Comparison of ENCODE assay signal across 24 mouse cellular contexts in genomic region chr1:150872105-150872504, GRCm38 (mm10).
DNase-seq lines count a peak whose midpoint lies in the region; ATAC-seq and TF ChIP-seq lines count a peak whose summit lies in the region.
"Had no signal": no experiment of that assay in that cellular context is flagged by ENCODE, and none has a peak within 500 bp of the region (broad histone marks: within the 10 kb centered on the region; RNA-seq: fewer than 3 reads in every experiment).

No protein-coding gene starts in this region.

- H3K4me2 ChIP-seq in heart, postnatal 0 days (ENCODE audit: low read depth, low read length) = no peak overlapping the region
- no peak overlapping the region for H3K4me2 ChIP-seq in lung, embryonic 14.5 days
- H3K4me2 ChIP-seq in lung, postnatal 0 days (replicated peaks; ENCODE audit: low read depth, low read length) = no peak overlapping the region
- H3K4me2 ChIP-seq: embryonic facial prominence, embryonic 12.5 days; forebrain, embryonic 13.5 days; forebrain, embryonic 15.5 days had no signal

- H3K4me3 ChIP-seq in heart, postnatal 0 days (ENCODE audit: low read depth, low read length) = no peak overlapping the region
- H3K4me3 ChIP-seq in heart, adult 2 months = no peak overlapping the region
- H3K4me3 ChIP-seq in lung, embryonic 14.5 days (ENCODE audit: low read depth, low read length) = no peak overlapping the region
- H3K4me3 ChIP-seq in lung, postnatal 0 days (ENCODE audit: low read depth, low read length) = no peak overlapping the region
- H3K4me3 ChIP-seq: embryonic facial prominence, embryonic 10.5 days; embryonic facial prominence, embryonic 12.5 days; forebrain, embryonic 13.5 days; forebrain, embryonic 15.5 days had no signal

- intact Hi-C loops in heart, adult 2 months (cut with DNase I) = loop anchor here (5.0 kb wide), 1 partner anchor 45 kb away; no protein-coding TSS in a partner anchor

- no peak for ATAC-seq in heart, postnatal 0 days (ENCODE audit: insufficient read depth, low read depth)
- no peak for ATAC-seq in lung, embryonic 14.5 days (ENCODE audit: insufficient read depth)
- no peak for ATAC-seq in lung, postnatal 0 days
- ATAC-seq: activated CD4-positive, CD25-positive, alpha-beta regulatory T cell, adult 4 months; CD4-positive, CD25-positive, alpha-beta regulatory T cell, adult 4 months; forebrain, embryonic 13.5 days; forebrain, embryonic 15.5 days; Patski had no signal

- TF ChIP-seq POLR2A in heart, adult 2 months (IDR thresholded peaks at IDR 0.05; ENCODE audit: insufficient read depth, low read depth, low read length) = no peak

- H3K36me3 ChIP-seq in heart, postnatal 0 days (replicated peaks; ENCODE audit: control insufficient read depth, insufficient read depth, low read length) = peaks cover 4% of the 10 kb centered on the region; the same call in 1 of the 2 replicates
- H3K36me3 ChIP-seq in heart, adult 2 months (ENCODE audit: control insufficient read depth, insufficient read depth, low read length) = peaks cover 4% of the 10 kb centered on the region
- H3K36me3 ChIP-seq in lung, embryonic 14.5 days (ENCODE audit: insufficient read depth) = no peaks in the 10 kb centered on the region
- no peaks in the 10 kb centered on the region for H3K36me3 ChIP-seq in lung, postnatal 0 days (ENCODE audit: insufficient read depth, low read length)
- H3K36me3 ChIP-seq: embryonic facial prominence, embryonic 10.5 days; embryonic facial prominence, embryonic 12.5 days; forebrain, embryonic 15.5 days; G1E had no signal

- no peak overlapping the region for H3K9ac ChIP-seq in heart, postnatal 0 days (replicated peaks; ENCODE audit: low read depth, low read length)
- no peak overlapping the region for H3K9ac ChIP-seq in heart, adult 2 months (ENCODE audit: low read depth, low read length)
- H3K9ac ChIP-seq in lung, embryonic 14.5 days = no peak overlapping the region
- H3K9ac ChIP-seq in lung, postnatal 0 days (replicated peaks; ENCODE audit: low read depth) = no peak overlapping the region
- H3K9ac ChIP-seq: embryonic facial prominence, embryonic 12.5 days; forebrain, embryonic 13.5 days; forebrain, embryonic 15.5 days had no signal

- TF ChIP-seq CTCF in heart, postnatal 0 days (IDR thresholded peaks at IDR 0.05; ENCODE audit: low read depth) = no peak
- no peak for TF ChIP-seq CTCF in heart, adult 2 months (IDR thresholded peaks at IDR 0.05)
- no peak for TF ChIP-seq CTCF in lung, embryonic 14.5 days (IDR thresholded peaks at IDR 0.05; ENCODE audit: low read depth)
- no peak for TF ChIP-seq CTCF in lung, postnatal 0 days (IDR thresholded peaks at IDR 0.05)

- peak; percentile 5 for DNase-seq in heart, postnatal 0 days (ENCODE audit: low spot score)
- DNase-seq in heart, adult 2 months = no peak
- peak; percentile 42 for DNase-seq in lung, embryonic 14.5 days
- no peak for DNase-seq in lung, postnatal 4 days
- no peak for DNase-seq in lung, postnatal 0 days (ENCODE audit: low spot score)
- no peak for DNase-seq in lung, postnatal 10 days
- DNase-seq: adrenal gland, adult 8-10 months; adrenal gland, postnatal 14 days; adrenal gland, postnatal 36 days; B cell, adult 2 months; cerebellum, adult 11-12 months; cerebellum, adult 2 months; cerebellum, adult 9-10 months; cerebellum, postnatal 10 days; cerebellum, postnatal 25 days had no signal

- 0 out of 2 replicates have a peak overlapping the region, but pooled peaks have one; percentile 11 for H3K27ac ChIP-seq in heart, postnatal 0 days (ENCODE audit: low read depth)
- no peak overlapping the region for H3K27ac ChIP-seq in heart, adult 2 months
- H3K27ac ChIP-seq in lung, embryonic 14.5 days (ENCODE audit: low read depth) = no peak overlapping the region
- 0 out of 2 replicates have a peak overlapping the region, but pooled peaks have one; percentile 51 for H3K27ac ChIP-seq in lung, postnatal 0 days (ENCODE audit: low read length)
- H3K27ac ChIP-seq: embryonic facial prominence, embryonic 10.5 days; embryonic facial prominence, embryonic 12.5 days; forebrain, embryonic 13.5 days; forebrain, embryonic 15.5 days had no signal

- TF ChIP-seq EP300 in heart, postnatal 0 days (IDR thresholded peaks at IDR 0.05; ENCODE audit: low read depth) = no peak
- no peak for TF ChIP-seq EP300 in heart, adult 2 months (IDR thresholded peaks at IDR 0.05; ENCODE audit: insufficient read depth, low read depth, low read length)
- TF ChIP-seq EP300 in lung, postnatal 0 days (IDR thresholded peaks at IDR 0.05) = no peak

- no peaks in the 10 kb centered on the region for H3K27me3 ChIP-seq in heart, postnatal 0 days (ENCODE audit: control insufficient read depth, insufficient read depth, low read length)
- no peaks in the 10 kb centered on the region for H3K27me3 ChIP-seq in heart, adult 2 months (ENCODE audit: control insufficient read depth, insufficient read depth, low read length)
- H3K27me3 ChIP-seq in lung, embryonic 14.5 days (ENCODE audit: insufficient read depth, low read length) = no peaks in the 10 kb centered on the region
- H3K27me3 ChIP-seq in lung, postnatal 0 days (replicated peaks; ENCODE audit: insufficient read depth, low read length) = no peaks in the 10 kb centered on the region
- H3K27me3 ChIP-seq: CH12.LX; embryonic facial prominence, embryonic 12.5 days; forebrain, embryonic 13.5 days; forebrain, embryonic 15.5 days; Patski had no signal

- no peaks in the 10 kb centered on the region for H3K79me2 ChIP-seq in heart, adult 2 months (replicated peaks; ENCODE audit: control insufficient read depth, insufficient read depth, low read length)

- peaks cover 15% of the 10 kb centered on the region for H3K4me1 ChIP-seq in heart, postnatal 0 days (ENCODE audit: control insufficient read depth, insufficient read depth)
- peaks cover 3% of the 10 kb centered on the region for H3K4me1 ChIP-seq in heart, adult 2 months (ENCODE audit: control insufficient read depth, insufficient read depth, low read length)
- H3K4me1 ChIP-seq in lung, embryonic 14.5 days (ENCODE audit: insufficient read depth) = peaks cover 17% of the 10 kb centered on the region; the same call in 1 of the 2 replicates
- H3K4me1 ChIP-seq in lung, postnatal 0 days (ENCODE audit: insufficient read depth, low read depth, low read length) = peaks cover 3% of the 10 kb centered on the region; the same call in 1 of the 2 replicates
- H3K4me1 ChIP-seq: embryonic facial prominence, embryonic 12.5 days; forebrain, embryonic 13.5 days had no signal

- WGBS in heart, postnatal 0 days = 87% methylated on average over 3 of the region's 3 CpGs
- 92% methylated on average over 3 of the region's 3 CpGs for WGBS in heart, adult 2 months
- WGBS in lung, embryonic 14.5 days = 55% methylated on average over 3 of the region's 3 CpGs
- 58% methylated on average over 3 of the region's 3 CpGs for WGBS in lung, postnatal 0 days

- no peaks in the 10 kb centered on the region for H3K9me3 ChIP-seq in heart, postnatal 0 days (replicated peaks; ENCODE audit: control insufficient read depth, low read length)
- H3K9me3 ChIP-seq in lung, embryonic 14.5 days (ENCODE audit: low read depth, low read length) = no peaks in the 10 kb centered on the region
- no peaks in the 10 kb centered on the region for H3K9me3 ChIP-seq in lung, postnatal 0 days (ENCODE audit: low read length)
- H3K9me3 ChIP-seq: embryonic facial prominence, embryonic 10.5 days; embryonic facial prominence, embryonic 12.5 days; forebrain, embryonic 13.5 days; forebrain, embryonic 15.5 days; G1E had no signal

Comparison
In these comparisons a context has a peak if more than half of its experiments do, and no peak if none do; other contexts are left out.
1. DNase-seq: peak in heart, postnatal 0 days (single experiment) and lung, embryonic 14.5 days (single experiment); none in heart, adult 2 months (0 of 2), lung, postnatal 4 days (0 of 2), lung, postnatal 0 days (single experiment) and lung, postnatal 10 days (single experiment).
2. H3K27ac ChIP-seq: peak in heart, postnatal 0 days (single experiment) and lung, postnatal 0 days (single experiment); none in heart, adult 2 months (single experiment) and lung, embryonic 14.5 days (single experiment).